Mouse (Mus musculus) liver, adult (tissue): ENCODE measurements around the gene Atxn7l1.

Experiments
- GATA4 ChIP-seq: IDR thresholded peaks from 2 replicates; pipeline ENCODE4 v1.6.1; 2014; ENCODE audit warnings: mild to moderate bottlenecking, low read length; ENCODE audit not compliant: insufficient replicate concordance

Gene Atxn7l1

DNA sequence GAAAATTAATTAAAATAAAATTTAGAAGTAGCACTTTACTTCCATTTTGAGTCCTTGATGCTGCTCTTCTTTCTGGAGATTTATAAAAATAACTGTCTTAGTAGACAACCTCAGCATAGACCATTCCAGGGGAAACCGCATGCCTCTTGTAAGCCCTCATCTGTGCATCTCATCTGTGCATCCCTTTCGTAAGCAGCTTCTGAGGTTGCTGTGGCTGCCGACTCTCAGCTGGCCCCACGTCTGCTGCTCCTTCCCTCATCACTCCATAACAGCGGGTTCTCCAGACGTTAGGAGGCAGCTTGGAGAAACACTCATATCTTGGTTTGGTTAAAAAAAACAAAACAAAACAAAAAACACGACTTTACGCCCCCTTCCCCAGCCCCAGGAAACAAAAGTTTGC lies 47.7 kb downstream of the Atxn7l1 start:
- no peak for TF ChIP-seq GATA4

- TF ChIP-seq GATA4, result no peak
Measured at GRCm38 (mm10) chr12:33197287-33197686, 49.8 kb downstream of the Atxn7l1 start.

DNA sequence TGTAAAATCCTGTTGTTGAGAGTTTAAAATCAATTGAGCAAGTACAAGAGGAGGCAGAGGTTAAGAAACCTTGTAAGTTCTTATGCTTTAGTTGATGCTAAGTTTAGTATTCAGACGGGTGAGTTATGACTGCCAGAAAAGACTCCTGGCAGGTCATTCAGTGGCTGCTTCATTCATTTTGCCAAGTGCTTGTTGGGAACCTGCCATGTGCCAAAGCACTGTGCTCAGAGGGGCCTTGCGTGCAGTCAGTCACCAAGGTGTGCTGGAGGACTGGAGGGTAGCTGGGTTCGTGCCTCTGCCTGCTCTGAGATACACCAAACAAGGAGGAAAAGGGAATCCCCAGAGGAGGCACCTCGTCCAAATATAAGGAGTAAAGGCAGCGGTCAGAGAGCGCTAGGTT lies 50.3 kb downstream of the Atxn7l1 start:
- no peak for TF ChIP-seq GATA4

DNA sequence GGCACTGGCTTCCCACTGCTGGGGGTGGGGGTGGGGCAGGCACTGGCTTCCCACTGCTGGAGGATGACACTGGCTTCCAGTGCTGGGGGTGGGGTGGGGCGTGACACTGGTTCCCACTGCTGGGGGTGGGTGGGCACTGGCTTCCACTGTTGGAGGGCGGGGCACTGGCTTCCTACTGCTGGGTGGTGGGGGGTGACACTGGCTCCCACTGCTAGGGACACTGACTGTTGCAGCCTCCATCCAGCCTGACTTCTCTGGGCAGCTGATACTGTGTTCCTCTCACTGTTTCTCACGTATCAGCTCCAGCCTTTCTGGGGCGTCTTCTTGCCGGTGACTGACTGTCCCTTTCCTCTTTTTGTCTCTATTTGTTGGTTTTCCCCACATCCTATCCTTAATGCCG lies 53.6 kb downstream of the Atxn7l1 start:
- no peak for TF ChIP-seq GATA4

GRCm38 (mm10) chr12:33201491-33202210 lies 54.2 kb downstream of the Atxn7l1 start:
- no peak for TF ChIP-seq GATA4

GRCm38 (mm10) chr12:33205255-33205654 lies 57.8 kb downstream of the Atxn7l1 start:
- no peak for TF ChIP-seq GATA4

DNA sequence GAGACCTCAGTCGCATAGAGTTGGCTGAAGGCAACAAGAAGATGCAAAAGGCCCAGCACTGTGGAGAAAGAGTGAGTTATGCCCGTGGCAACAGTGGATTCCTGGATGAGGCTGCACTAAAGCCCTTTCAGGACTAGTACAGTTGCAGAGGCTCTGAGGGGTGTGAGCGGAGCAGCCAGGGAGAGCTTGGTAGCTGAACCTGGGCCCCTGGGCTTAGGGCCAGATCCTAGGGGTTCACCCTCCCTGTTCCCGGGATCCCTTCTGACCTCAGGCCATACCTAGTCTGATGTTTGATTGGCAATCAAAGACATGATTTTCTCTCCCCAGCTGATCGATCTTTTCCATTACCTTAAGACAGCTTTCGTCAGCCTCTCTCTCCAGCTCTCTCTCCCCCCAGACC lies 58.8 kb downstream of the Atxn7l1 start:
- no peak for TF ChIP-seq GATA4

- TF ChIP-seq GATA4, result no peak
Measured at GRCm38 (mm10) chr12:33210856-33211255, 63.4 kb downstream of the Atxn7l1 start.

GRCm38 (mm10) chr12:33218215-33218859 lies 70.8 kb downstream of the Atxn7l1 start:
- no peak for TF ChIP-seq GATA4

- TF ChIP-seq GATA4, result no peak
Measured at GRCm38 (mm10) chr12:33219436-33219835, 71.9 kb downstream of the Atxn7l1 start.

- no peak for TF ChIP-seq GATA4
Measured at GRCm38 (mm10) chr12:33220081-33220480, 72.6 kb downstream of the Atxn7l1 start.

- TF ChIP-seq GATA4, result no peak
Measured at GRCm38 (mm10) chr12:33220509-33221051, 73.1 kb downstream of the Atxn7l1 start.

GRCm38 (mm10) chr12:33222187-33222586 lies 74.7 kb downstream of the Atxn7l1 start:
- TF ChIP-seq GATA4, result no peak

DNA sequence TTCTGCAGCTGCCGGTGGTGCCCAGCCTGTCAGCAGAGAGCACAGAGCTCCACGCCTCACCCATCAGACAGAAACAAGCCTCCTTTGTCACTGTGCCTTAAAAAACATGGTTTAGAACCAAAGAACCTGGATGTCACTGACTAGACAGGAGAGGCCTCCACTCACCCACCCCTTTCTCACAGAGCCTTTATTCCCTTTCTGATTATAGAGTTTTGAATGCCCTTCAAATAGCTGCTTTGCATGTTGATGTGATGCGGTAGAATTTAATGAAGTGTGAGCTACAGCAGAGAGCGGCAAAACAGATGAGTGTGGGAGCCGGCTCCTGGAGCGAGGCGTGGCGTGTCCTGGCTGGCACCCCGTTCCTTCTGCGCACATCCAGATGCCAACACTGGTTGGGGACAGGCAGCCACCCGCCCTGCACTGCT lies 77.6 kb downstream of the Atxn7l1 start:
- TF ChIP-seq GATA4, result no peak

- no peak for TF ChIP-seq GATA4
Measured at GRCm38 (mm10) chr12:33225978-33226377, 78.5 kb downstream of the Atxn7l1 start.

- TF ChIP-seq GATA4, result no peak
Measured at GRCm38 (mm10) chr12:33226596-33226995, 79.1 kb downstream of the Atxn7l1 start.
